Mouse (Mus musculus): ENCODE measurements at regions not wholly inside any gene's neighbourhood (a gene's known extent, or its start where the extent isn't known, plus 50 kb on each side); places are given as distances from the start of the nearest gene placed in this dataset.

DNA sequence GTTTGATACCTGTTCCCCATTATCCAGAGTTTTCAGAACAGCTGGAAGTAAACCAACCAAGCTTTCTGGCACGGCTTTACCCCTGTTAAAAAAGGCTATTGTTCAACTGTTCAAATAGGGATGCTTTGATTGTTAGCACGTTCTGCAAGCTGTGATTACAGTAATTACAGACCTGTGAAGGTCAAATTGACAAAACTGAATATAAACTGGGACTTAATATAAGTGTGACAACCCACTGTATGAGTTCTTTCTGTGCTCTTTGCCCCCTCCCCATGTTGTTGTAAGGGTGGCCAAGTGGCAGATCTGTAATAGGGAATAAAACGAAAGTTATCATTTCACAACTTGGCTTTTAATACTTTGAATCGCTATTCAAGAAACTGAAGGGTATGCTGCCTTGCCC, 105.0 kb upstream of the 4933415F23Rik start:
- no peak for DNase-seq

DNA sequence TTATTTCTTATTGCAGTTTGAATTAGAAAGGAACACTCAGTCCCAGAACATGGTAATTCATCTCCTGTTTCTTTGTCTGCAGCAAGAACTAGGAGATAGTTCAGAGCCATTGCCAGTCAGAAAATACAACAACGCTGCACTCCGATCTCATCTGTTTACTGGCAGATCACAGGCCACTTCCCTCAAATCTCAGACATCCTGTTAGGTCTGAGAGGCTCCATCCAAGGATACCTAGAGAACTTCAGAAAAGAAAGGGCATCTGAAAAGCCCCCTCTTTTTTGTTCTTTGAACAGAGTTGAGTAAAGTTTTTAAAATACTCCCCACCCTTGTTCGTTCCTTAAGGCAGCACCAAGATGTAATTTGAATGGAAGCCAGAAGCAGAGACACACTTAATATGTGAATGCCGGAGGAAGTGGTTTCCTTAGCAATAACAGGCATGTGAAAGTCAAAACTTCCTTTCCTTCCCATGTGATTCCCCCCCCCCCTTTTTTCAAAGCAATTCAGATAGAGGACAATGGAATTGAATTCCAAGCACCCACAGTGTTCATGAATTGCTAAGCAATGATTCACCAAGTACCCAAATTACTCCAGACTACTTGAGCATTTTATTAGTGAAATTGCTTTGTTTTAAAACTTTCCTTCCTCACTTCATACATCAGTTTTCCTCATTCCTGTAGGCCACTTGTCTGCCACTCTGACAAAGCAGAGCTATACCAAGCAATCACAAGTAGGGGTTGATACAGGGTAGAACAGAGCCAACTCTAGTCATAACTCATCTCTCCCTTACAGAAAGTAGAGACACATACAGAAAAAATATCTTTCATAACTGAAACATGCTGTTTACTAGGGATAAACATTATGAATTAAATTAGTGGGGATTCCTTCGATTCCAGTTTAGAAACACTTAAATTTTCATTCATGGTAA, 100.7 kb upstream of the 4933415F23Rik start:
- peak; percentile 26 for DNase-seq

DNA sequence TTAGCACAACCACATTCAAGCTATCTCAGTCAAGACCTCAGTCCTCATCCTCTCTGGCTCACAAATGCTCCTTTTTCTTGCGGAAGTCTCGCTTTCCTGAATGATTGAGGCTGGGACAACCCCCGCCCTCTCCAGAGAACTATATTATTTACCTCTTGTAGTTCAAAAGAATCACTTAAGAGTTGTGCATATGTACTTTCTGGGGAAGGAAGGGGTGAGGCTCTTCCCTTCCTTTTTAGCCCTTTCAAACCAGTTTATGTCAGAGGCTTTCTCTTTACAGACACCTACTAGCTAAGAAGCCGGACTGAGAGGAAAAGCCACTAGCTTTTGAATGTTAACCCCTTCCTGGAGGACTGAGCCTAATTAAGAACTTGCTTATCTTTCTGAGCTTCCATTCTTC, 98.4 kb upstream of the 4933415F23Rik start:
- no peak for DNase-seq

DNA sequence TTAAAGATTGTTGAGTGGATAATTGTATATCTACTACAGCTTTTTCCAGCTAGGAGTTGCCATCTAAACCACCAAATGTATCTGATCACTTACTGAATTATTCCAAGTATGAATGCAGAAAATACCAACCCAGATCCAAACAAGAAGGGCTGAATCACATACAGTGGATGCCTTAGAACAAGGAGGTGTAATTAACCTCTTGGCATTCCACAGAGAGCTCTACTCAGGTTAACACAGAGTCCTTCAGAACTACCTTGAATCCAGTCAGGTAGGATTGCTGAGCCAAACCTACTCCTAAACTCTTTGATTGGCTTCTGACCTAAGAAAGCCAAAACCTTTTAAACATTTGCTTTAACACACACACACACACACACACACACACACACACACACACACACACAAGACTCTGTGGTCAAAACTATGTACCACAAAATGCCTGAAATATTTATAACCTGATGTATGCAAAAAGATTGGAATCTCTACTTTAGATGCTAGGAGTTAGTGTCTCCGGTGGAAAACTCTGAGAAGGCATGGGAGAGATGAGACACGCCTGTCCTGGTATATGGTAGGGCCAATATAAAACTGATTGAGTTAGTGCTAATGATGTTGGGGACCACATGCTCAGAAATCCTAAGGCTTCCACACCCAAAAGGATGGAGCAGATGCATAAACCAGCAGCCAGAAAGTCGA, 88.4 kb upstream of the 4933415F23Rik start:
- no peak for DNase-seq

DNA sequence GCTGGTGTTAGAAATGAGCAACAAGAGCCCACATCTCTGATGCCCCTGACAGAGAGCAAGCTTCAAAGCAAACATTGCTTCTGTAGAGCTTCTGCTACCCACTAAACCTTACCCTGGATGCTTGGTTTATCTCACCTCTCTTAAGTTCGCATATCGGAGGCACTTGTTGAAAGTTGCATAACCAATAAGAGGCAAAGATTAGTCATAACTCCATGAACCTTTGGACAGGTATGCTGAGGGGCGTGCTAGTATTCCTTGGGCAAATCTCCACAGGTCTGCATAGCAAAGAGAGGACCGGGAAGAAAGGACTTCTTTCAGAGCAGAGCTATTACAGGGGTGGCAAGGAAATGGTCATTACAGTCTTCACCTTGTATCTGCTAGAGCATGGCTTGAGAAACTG, 87.7 kb upstream of the 4933415F23Rik start:
- no peak for DNase-seq

DNA sequence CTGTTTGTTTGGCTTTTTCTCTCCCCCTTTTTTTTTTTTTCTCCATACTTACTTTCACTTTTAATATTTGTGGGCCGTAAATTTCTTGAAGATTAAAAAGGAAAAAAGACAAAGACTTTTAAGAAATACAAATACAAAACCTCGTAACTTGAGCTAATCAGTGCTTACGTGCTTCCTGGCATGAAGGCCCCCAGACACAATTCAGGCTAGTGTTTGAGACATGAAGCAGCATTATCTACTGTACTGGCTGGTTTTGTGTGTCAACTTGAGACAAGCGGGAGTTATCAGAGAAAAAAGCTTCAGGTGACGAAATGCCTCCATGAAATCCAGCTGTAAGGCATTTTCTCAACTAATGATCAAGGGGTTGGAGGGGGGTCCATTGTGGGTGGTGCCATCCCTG, 86.2 kb upstream of the 4933415F23Rik start:
- DNase-seq, result no peak

DNA sequence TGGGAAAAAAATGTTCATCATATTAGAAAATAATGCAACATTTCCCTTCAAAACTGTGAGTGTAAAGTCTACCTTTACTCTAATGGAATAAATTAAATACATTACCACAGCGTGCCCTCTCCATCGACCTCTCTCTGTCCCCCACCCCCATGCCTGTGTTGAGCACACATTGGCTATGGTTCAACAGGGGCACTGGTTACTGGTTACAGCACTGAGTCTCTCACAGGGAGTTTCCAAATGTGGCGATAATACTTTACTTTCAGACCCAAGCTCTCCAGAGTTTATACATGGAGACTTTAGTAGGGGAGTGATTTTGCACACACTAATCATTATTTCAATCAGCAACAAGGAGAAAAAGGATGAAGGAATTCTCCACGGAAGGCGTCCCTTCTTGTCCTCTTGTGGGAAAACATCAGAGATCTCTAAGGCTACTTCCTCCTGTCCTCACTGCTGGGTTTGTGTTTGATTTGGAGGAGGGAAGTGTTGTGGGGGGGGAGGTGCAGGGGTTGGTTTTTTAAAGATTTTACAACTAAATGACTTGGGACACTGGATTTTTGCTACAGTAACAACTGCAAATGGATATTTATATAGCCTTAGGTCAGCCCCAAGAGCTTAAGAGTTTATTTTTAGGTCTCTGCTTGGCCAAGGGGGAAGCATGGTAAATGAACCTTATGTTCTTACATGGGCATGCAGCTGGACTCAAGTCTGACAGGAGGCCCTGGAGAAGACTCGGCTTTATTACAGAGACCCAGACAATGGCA, 85.6 kb upstream of the 4933415F23Rik start:
- no peak for DNase-seq

DNA sequence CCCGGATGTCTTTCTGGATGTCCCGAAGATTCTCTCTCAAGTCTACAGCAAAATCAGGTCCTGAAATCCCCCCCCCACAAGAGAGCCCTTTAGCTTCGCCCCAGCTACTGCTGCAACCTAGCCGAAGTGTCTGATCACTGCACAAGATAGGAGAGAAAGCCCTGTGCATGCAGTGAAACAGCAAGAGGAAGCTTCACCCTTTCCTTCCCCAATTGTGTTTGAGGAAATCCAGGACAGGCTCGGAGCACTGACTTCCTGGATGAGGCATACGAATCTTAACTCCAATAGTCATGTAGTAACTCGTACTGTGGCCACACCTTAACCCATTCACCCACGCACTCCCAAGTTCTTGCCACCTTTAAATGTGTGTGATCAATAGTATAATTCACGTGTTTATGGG, 82.7 kb upstream of the 4933415F23Rik start:
- DNase-seq, result peak; percentile 40

DNA sequence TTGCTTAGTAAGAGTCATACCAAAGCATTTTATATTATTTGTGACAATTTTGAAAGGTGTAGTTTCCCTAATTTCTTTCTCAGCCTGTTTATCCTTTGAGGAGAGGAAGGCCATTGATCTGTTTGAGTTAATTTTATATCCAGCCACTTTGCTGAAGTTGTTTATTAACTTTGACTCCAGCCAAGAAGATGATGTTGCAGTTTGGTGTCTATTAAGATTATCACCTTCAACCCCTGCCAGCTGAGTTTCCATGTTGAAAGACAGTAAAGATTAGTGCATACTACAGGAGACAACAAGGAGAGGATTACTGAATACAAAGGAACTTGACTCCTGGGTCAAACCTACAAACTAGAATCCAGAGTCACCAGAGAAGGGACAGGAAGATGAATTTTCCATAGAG, 80.5 kb upstream of the 4933415F23Rik start:
- no peak for DNase-seq

DNA sequence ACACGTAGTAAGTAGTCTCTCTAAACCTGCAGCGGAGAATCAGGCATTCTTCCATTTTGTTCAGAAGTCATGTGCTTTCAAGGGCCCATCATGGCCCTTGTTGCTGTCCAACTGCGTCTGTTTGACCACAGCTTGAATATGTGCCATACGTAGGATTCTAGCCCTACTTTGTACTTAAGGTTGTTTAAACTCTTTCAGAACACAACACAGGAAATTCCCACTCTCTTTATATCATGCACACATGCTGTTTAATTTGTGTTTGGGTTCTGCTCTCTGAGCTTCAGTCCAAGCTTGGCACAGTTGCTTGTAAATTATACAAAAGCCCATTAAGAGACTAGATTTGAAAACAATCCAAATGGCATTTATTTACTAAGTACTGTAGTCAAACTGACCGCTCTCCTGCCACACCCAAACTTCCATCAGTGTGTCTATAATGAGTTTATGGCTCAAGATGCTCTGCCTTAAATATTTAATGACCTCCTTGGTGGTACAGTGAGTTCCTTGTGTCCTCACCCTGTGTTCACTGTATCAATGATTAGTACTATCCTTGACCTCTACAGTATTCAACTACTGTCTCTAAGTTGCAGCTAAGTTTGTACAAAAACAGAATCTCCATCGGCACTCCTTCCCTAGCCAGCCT, 76.4 kb upstream of the 4933415F23Rik start:
- DNase-seq, result no peak

DNA sequence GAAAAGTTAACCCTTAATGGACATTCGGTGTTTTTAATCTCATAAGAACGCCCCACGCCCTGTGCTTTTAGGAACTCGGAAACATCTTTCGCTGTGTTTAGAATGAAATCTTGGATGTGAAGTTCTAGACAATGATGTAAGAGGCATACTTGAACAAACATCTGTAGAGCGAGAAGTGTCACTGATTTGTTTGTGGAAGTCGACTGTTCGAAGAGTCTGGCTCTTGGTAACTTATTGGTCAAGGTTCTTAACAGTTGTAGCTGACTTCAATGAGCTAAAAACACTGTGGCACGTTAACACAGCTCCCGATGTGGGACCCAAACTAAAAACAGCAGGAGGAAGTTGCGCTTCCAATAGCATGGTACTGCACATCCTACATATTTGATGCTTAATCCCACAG, 72.0 kb upstream of the 4933415F23Rik start:
- no peak for DNase-seq

DNA sequence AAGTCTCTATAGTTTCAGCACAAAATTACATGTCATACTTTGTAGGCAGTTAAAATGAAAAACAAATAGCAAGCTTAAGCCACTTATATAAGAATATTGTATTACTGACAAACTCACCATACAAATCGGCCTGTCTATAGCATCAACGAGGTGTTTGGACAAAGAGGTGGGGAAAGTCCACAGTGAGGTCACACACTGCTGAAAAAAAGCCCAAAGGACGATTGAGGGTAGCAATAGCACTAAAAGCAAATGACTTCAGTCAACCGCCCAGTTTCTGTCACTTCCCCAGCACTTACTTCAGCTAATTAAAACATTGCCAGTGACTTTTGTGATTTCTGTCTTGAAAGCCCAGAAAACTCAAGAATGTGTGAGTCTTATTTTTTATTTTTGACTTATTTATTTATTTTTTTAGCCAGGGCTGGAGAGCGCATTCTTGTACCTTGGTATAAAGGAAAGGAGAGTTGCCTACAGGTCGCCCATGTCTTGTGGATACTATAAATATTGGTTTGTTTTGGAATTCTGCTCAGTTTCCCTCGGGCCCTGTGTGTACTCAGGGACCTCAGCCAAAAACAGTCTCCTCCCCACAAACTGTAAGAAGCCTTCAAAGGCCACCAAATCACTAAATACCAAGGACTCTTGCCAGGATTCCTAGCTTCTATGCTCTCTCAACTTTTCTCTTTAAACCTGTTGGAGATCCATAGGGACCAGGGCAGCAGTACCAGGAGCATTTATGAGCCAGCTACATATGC, 71.2 kb upstream of the 4933415F23Rik start:
- DNase-seq, result peak; percentile 44

DNA sequence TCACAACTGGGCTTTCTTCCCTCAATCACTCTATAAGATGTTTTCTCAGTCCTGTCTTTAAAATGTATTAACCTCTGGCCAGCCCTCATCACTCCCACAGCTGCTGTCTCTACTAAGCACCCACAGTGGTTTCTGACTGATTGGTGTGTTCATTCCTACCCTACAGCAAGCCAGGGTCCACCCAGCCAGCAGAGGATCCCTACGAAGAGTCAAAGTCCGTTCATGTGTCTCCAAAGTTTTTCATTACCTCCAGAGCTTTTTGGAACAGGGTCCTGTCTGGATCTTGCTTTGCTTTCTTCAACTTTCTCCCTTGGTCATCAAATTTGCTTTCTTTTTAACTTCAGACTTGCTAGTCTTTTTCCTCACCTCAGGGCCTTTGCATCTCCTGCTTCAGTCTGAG, 69.3 kb upstream of the 4933415F23Rik start:
- DNase-seq, result no peak

DNA sequence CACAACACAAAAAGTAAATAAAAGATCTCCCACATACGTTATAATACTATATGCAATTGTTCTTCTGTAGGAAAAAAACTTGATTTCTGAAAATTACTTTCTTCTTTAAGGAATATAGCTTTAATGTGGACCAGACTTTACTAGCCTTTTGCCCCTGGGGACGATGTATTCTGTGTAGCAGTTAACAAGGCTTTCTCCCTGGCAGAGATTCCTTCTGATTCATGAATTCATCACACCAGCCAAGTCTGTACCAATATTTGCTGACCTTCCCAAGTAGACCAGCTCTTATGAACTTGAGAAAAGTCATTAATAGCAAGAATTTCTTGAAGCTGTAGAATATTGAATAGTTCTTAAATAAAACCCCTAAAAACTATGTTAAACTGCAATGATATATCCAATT, 68.7 kb upstream of the 4933415F23Rik start:
- no peak for DNase-seq

DNA sequence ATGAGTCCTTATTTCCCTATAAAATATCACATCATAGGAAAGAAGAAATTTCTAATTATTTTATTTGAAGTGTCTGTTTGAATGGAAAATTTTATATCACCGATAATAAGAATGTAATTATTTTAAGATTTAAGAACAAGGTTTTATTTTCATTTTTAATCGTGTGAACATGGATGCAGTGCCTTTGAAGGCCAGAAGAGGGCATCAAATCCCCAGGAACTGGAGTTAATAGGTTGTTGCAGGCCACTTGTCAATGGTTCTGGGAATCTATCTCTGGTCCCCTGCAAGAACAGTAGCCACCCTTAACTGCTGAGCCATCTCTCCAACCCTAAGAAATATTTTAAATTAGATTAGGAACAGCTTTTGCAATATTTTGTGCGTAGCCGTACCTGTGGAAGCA, 66.5 kb upstream of the 4933415F23Rik start:
- no peak for DNase-seq

DNA sequence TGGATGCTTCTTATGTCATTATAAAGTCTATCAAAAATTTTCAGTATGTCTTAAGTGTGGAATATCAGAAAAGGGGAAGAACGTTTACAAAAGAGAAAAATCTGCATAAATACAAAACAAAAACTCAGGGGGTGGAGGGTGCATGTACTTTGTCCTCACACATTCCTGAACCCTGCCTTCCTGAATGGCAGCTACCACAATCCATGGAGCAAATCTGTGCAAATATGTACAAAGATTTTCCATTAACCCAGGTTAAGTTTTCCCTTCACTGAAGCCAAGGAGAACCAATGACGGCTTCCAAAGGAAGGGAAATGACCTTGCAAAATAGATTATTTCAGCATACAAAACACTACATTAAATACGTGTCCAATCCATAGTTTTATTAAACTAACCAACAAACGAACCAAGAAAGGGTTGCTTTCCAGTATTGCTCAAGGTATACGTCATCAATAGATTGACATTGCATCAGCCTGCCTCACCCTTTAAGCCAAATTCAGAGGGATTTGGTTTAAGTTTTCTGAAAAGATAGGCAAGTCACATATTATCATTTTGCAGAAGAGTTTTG, 61.4 kb upstream of the 4933415F23Rik start:
- peak; percentile 37 for DNase-seq

DNA sequence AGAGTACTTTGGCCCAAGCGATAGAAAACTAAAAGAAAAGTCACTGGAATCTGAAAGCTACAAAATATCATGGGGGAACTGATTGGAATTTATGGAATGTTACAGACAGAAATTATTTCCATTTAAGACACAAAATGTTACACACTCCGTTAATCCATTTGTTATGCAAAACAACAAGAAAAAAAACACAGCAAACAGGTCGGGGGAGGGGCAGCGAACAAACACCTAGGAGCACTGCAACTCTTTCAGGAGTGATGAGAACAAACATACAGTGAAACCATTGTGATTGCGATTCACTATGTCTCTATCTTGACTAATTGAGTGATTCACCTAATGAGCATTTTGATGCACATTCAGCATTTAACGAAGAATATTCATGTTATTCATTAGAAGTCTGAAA, 60.7 kb upstream of the 4933415F23Rik start:
- no peak for DNase-seq

All from kidney, adult 11 months (tissue).